Mouse (Mus musculus) kidney, postnatal 14 days (tissue): ENCODE data around the gene Lyzl6.

Source experiments
- DNase-seq: peaks from one replicate; pipeline ENCODE4 v3.0.0; 2022; ENCODE audit warnings: mixed read lengths

The Lyzl6 gene

GRCm38 (mm10) chr11:103643211-103643610, 4.5 kb upstream of the Lyzl6 start:
- DNase-seq = no peak

DNA sequence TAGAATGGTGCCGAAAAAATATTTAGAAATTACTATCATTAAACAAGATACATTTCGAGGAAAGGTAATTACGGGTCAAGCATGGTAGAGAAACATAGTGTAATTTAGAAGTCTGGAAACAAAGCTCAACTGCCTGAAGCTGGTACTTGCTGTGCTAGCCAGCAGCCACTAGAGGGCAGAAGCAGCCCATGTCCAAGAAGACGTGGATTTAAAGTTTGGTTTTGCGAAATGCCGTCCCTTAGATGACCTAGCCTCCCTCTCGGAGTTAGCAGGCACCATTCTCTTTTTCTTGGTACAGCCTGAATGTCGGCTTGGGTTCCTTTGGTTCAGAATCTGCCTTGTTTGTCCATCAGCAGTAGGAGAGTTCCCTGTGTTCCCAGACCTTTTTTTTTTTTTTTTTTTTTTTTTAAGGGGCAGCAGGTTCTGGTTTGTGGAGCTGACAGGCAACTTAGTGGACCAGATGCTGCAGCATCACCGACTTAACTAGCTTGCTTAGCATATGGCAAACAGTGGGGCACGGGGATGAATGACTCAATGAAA, 787 bp upstream of the Lyzl6 start:
- DNase-seq = peak; percentile 54

GRCm38 (mm10) chr11:103636261-103636660, 2.4 kb downstream of the Lyzl6 start:
- no peak for DNase-seq

DNA sequence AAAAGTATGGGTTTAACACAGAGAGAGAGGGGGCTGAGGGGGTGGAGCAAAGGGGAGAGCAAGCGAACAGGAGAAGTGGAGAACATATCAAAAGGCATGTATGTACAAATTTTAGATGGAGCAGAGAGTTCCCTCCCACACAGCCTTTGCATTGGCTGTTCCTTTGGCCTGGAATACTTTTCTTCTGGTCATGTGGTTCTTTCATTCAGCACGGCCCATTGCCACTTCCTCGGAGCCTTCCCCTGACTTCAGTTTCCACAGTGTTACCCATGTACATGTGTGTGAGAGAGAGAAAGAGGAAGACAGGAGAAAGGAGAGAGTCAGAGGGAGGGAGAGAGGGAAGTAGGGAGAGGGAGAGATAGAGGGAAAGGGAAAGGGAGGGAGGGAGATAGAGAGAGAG, 3.2 kb downstream of the Lyzl6 start:
- no peak for DNase-seq

GRCm38 (mm10) chr11:103634806-103635205, 3.9 kb downstream of the Lyzl6 start:
- DNase-seq = no peak

DNA sequence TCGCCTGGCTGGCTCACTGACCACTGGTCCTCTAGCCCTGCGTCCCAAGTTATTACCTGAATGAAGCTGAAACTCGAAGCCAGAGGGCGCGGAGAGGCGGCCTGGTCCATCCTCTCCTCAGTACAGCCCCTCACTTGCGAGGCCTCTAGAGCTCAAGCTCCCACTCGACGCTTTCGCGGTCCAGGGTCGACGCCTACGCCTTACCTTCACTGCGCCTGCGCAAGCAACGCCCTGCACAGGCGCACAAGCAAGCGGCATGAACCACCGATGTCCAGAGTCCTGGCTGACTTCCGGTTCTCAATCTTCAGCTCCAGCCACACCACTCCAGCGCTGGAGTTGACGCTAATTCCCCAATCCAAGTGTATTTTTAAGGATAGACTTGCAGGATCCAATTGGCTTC, 11.2 kb downstream of the Lyzl6 start:
- DNase-seq = no peak

- no peak for DNase-seq
These were observed 17.6 kb downstream of the Lyzl6 start, which contains the start of gene Gm884 for GRCm38 (mm10) chr11:103621040-103621439. TSS of gene Gm884 (minus strand) at chr11:103621140.

- no peak for DNase-seq
These were observed 27.9 kb downstream of the Lyzl6 start for GRCm38 (mm10) chr11:103610772-103611171.

DNA sequence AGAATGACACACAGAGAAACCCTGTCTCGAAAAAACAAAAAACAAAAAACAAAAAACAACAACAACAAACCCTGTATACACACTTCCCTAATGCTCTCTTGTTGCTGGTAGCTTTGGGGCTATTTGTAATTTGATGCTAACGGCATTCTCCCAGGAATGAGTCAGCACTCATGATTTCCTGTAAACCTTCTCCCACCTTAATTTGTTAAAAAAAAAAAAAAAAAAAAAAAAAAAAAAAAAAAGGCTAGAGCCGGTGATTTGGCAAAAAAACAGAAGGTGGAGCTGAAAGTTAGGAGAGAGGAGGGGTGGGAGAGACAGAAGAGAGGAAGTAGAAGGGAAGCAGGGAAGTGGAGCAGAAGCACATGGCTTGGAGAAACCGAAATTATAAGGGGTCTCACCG, 32.1 kb downstream of the Lyzl6 start:
- no peak for DNase-seq
